Mouse (Mus musculus): Measurements from ENCODE around the gene Slc9a4.
"Not testable (repeated sequence)": the region's sequence is repeated elsewhere in the genome, so short reads cannot be mapped to it uniquely, and the experiment has no call there.

The Slc9a4 gene

DNA sequence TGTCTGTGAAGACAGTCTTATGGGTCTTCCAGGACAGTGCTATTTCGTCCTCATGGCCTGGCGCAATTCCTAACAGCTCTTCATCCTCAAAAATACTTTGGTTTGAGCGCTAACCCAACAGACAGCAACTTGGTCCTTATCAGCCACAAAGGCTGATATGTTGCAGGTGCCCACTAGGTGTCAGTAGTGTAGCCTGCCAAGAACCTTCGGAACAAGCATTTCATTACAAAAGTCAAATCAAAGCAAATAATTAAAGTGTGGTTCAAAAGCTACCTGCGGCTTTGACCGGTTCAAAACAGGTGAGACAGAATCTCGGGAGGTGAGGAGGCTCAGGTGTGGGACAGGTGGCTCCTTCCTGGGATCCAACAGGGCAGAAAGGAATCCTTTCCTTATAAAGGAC is at the start of gene Slc9a4:
TSS of gene Slc9a4 (plus strand) at position 298 of the 400 bp plus-strand sequence.
- peak; percentile 44 to 67 for DNase-seq

DNA sequence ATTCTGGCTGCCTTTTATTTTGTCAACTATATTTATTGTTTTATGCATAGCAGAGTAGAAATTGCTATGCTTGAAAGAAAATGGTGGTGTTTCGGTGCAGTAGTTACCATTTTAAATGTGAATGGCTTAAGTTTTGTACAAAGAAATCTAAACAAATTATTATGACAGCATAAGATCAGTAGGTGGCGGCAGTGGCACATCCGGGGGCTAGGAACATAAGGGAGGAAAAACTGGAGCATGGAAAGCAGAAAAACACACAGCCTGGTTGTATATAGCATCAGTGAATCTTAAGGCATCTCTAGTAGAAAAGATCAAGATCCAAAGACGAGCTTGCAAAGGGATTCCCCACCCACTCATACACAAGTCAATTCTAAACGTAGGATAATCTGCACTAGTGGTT is 42.3 kb upstream of the Slc9a4 start:
- peak in 1 of 2 experiments; percentile 15 for DNase-seq

DNA sequence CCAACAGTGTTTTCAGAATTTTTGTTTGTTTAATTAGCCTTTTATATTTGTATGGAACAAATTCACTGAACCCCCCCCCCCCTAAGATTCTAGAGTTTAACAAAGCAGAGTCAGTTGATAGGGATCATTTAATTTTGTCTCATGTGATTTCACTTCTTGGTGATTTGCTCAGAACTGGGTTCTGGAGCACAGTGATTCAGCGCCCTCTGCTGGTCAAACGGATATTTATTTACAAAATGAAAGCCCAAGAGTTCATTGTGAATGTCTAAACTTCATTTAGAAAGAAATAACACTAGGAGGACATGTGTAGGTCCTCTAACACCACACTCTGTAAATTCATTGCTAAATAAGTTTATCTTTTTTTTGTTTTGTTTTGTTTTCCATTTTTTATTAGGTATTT is 35.2 kb upstream of the Slc9a4 start:
- DNase-seq: peak; percentile 42 to 77

DNA sequence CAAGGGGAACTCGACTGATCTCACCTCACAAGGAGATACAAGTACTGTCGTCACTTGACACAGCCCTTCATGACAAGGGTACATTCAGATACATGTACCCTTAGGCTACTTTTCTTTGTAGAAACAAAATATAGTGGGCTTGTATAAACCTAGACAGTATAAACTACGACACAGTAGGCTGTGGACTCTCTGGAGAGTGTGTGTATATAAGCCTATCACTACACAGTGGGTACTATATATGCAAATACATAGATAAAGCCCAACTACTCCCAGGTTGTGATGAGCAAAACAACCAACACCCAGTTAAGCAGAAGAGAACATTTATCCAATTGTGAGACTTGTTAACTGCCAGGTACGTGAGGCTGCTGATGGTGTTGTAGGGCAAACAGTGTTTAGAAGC is 33.2 kb upstream of the Slc9a4 start:
- DNase-seq: no peak

DNA sequence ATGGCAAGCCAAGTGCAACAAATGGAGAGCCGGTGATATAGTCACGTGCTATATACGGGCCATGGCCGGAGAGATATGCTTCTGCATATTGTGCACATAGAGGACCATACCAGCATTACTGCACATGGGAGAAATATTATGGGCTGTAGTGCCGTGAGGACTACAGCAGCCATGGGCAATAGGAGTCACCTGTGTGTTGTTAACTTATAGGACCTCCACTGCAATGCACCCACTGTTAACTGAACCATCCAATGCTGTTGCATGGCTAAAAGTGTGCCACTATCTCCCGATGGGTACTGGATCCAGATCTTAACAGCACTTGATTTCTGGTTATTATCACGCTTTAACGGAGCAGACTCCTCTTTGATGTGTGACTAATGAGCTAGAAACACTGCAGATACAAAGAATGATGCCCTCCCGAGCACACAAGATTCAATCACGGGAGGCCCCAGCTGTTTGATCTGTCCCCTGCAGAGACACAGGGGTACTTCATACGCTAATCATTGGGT is 32.8 kb upstream of the Slc9a4 start:
- no peak for DNase-seq

DNA sequence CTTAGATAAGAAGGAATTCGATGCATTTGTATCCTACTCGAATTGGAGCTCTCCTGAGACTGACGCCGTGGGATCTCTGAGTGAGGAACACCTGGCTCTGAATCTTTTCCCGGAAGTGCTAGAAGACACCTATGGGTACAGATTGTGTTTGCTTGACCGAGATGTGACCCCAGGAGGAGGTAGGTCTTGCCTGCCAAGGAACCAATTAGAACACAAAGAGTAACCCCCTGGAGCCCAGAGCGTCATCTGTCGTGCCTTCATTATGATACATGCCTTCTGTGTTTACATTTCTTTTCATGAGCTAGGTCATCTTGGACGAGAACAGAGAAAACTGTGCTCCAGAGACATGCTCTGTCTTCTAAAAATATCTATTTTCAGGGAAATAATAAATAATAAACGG is 32.1 kb upstream of the Slc9a4 start:
- DNase-seq: no peak

DNA sequence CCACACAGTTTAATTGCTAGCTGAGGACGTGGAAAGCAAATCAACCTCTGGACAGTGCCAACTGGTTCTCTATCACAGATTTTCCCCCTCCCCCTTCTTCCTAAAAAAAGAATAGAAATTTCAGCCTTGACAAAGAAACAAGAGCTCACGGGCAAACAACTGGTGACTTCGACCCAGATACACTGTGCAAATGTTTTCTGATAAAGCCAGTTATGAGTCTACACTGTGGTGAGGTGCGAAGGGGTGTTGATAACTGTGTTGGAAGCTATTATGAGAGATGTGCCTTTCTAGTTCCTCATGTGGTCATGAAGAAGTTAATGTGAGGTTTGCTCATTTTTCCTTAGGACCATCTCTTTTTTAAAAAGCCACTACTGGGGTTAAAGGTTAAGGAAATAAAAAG is 10.5 kb upstream of the Slc9a4 start:
- DNase-seq: no peak

DNA sequence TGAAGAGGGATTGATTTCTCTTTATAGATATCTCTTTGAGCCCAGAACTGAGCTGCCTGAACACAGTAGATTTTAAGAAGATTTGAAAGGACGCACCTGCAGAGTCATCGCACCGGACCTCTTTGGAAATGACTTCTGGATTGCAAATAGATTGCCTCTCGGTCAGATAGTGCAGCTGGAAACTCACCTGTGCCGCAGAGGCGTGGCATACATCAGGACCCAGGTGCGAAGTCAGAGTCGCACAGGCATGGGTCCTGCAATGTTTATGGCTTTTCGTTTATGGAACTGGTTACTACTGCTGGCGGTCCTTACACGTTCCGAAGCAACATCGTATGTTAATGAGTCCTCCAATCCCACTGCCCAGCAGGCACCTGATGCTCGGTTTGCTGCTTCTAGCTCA is 388 bp downstream of the Slc9a4 start:
- no peak for DNase-seq

DNA sequence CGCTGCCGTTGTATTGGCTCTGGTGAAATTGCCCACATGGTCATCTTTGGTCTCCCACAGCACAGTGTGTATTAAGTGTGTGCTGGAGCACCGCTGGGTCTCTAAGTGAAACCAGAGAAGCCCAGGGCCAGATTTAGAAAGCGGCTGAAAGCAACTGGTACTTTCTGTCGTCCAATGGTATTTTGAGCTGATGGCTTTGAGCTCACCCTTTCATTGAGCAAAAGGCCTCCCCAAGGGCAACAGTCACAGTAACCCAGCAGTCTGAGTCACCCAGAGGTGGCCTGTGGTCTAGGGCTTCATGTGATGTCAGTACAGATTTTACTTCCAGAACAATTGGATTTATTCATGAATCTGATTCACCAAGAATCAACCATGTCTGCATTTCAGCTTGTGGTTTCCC is 6.9 kb downstream of the Slc9a4 start:
- DNase-seq: no peak

DNA sequence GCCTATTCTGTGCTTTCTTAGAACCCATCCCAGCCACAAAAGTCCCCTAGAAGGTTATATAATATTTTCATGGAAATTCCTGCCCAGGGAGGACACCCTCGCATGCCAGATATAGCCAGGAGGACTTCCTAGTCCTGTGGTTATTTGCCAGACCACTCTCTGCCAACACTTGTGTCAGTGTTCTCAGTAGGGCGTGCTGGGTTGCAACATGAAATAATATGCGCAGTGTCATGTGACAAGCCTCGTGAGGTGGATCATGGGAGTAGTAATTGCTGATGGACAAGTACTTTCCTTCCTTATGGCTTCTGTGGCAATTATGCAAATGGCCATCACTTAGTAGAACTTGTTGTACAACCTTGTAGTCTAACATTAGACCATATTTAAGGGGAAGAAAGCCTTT is 11.1 kb downstream of the Slc9a4 start:
- no peak for DNase-seq

DNA sequence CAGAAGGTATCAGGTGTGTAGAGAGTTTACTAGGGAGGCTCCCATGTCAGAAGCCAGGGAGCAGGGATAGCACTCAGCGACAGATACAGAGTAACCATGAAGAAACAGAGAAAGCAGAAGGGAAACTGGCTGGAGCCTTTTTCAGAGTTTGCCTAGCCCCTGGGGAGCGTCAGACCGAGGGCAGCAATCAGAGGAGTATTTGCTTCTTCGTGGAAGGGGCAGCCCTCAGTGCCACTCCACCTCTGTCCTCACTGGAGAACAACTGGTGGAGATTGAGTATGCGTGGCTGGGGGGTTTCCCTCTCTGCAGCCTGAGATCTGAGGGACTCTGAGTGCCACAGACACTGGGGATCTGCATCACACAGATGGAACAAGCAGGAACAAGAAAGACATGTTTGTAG is 17.9 kb downstream of the Slc9a4 start:
- no peak for DNase-seq

DNA sequence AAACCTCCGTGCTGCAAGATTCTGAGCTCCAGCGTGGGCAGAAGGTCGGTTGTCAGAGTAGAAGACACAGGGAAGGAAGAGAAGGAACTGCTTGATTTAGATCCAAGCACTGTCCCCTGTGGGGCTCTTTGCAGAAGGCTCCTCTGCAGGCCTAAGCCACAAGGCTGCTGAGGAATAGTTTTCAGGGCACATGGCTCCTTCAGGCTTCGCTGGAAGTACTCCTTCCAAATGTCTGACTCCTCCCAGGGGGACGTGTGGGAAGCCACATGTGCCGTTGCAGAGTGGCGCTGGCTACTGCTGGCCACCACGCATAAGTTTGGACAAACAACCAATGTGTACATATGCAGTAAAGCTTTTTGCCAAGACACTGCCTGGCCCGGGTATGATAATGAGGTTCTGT is 19.8 kb downstream of the Slc9a4 start:
- DNase-seq: not testable (repeated sequence)

DNA sequence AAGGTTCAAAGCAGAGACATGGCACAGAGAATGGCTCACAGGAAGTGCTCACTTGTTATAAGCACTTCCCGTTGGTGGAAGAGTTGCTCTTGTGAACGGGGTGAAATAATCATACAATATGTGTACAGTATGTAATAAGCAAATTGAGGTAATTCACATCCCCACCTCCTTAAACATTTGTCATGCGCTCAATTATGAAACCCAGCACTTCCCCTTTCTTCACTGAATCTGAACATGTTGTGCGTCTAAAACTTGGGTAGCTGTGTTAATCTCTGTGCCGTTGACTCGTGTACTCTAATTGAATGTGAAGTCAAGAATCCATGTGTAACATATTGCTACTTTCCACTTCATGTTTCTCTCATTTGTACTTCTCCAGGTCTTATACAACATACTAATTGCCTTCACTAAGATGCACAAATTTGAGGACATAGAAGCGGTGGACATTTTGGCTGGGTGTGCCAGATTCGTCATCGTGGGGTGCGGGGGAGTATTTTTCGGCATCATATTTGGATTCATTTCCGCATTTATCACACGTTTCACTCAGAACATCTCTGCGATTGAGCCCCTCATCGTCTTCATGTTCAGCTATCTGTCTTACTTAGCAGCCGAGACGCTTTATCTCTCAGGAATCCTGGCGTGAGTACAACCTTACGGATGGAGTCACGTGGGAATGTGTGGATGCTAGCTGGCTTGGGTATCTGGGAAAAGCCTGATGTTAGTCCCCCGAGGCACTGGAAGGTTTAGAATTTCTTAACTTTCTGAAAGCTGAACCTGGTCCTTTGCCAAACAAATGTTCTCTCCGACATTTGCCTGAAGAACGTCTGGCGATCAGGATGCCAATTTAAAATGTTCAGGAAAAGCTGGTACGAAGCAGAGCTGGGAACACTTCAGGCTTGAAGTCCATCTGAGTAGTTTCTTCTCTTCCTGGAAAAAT is 20.8 kb downstream of the Slc9a4 start:
- peak in 1 of 2 experiments; percentile 40 for DNase-seq

DNA sequence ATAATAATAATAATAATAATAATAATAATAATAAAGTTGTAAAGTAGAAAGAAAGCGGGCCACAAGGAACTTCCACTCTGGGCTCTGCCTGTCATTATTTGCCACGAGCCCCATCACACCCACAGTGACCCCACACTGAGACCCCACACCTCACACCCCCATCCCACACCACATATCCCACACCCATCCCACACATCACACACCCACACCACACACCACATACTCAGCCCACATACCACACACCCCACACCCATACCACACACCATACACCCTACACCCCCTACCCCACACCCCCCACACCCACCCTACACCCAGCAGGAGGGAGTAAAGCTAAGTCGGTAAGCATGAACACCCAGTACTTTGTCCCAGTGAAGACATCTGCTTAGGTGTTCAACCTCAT is 21.6 kb downstream of the Slc9a4 start:
- no peak for DNase-seq

DNA sequence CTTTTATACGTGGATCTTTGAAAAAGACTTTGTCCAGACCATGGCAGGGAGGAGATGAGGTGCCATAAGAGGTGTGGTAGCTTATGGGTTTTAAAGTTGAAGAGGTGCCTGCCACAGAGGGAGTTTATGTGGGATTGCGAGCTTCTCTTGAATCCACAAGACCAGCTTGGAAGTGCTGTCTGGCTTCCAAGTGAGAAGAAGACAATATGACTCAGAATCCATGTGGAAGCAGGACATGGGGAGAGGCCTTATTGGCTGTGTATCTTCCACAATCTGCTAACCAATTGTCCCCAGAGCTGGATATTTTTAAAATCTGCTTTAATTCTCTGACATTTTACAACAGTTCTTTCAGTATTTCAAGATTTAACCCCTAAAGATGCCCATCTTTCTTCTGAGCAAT is 33.3 kb downstream of the Slc9a4 start:
- no peak for DNase-seq

DNA sequence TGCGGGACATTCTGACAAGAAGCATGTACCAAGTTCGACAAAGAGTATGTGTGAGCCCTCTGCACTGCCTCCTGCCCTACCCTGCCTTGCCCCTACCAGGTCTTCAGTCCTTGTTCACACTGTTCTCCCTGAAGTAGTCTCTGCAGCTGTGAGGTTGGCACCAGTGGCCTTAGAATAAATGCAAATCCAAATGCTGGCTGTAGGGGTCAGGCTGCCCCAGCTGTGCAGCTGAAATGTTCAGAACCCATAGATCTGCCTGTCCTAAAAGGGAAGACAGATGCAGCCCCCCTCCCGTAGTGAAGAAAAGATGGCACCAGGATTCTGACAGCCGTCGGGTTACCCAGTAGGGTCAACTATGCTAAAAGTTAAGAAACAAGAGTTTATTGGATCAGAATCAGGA is 39.2 kb downstream of the Slc9a4 start:
- peak; percentile 16 to 61 for DNase-seq

DNA sequence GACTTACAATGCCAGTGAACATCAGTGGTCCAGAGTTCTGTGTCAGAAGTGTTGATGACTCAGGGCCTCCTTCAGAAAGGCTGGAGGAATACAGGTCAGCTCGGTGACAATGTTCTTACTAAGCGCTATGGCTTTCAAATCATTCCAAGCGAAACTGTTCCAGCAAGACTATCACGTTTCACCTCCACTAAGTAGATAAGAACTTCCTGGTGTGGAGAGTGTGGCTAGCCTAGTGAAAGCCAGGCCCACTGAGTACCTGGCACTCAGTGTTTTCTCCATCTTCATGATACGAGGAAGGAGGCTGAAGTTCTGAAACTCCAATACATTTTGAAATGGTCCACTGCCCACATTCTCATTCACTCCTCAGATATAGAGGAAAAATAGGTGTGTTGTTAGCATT is 40.0 kb downstream of the Slc9a4 start:
- DNase-seq: no peak

DNA sequence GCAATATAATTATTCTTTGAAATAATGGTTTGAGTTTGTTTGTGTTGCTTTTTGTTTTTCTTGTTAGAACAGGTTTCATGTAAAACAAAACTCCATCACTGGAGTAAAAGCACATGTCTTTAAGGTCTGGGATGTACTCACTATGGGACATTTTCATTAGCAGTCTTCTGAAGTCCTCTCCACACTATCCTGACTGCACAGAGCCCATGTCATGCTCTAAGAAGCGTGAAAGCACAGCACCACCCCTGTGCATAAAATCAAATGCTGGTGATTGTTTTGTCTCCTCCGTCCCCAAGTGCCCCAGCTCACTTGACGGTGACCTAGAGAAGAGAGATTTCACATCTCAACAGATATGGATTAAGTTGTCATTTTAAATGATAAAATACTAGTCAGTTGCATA is 45.1 kb downstream of the Slc9a4 start:
- no peak for DNase-seq

DNA sequence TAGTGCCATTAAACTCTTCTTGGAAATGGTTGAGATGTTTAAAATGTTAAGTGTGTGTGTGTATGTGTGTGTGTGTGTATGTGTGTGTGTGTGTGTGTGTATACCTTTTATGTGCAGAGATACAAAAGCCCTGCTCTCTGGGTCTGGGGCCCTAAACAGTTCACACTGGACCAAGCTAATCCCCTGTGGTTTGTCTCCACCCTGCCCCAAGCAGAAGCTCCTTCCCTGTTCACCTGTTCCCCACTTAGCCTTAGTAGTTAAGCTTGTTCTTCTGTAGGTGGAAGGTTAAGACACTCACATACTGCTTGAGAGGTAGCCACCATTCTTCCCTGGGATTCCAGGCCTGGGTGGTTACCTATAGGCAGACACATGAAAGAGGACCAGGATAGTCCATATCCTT is 47.1 kb downstream of the Slc9a4 start:
- DNase-seq: no peak

DNA sequence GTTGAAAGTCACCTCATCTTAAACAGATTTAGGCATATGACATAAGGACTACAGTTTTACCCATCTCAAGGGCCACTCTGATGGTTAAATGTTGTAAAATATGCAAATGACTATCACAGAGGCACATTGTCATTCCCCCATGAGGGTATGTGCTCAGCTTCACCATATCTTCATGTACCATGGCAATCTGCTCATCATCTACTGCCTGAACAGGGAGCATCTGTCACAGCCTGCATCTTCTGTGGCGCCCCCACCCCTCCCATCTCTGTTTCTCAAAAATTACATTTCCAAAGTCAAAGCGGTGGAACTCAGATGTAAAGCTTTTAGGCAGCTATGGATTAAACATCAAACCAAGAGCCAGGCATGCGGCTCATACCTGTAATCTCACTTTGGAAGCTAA is 48.6 kb downstream of the Slc9a4 start:
- DNase-seq: no peak

DNA sequence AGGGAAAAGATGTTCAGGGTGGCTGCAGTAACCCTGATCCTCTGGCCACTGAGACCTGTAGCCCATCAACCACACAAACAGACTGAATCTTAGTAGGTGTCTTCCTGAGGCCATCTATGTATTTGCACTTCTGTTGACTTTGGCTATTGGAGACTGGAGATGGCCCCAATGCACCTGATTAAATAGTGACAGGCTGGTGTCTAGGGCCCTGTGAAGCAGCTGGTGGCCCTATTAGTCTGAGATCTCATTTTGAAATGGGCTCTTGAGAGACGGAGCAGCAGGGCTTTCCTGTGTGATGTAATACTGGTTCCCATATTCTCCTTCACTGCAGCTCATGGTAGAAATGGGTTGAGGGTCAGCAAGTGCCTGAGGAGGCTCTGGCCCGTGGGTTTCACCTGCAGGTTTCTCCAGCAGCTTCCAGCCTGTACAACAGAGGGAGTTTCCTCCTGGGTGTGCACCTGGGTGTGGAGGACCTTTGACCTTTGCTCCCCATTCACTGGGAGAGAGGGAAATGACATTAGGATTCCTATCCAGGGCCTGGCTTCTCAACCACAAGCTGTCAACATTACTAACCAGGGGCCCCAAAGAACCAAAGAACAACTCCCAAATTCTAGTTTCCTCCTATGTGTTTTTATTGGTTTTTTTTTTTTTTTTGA is 52.7 kb downstream of the Slc9a4 start:
- DNase-seq: peak; percentile 21 to 41

DNA sequence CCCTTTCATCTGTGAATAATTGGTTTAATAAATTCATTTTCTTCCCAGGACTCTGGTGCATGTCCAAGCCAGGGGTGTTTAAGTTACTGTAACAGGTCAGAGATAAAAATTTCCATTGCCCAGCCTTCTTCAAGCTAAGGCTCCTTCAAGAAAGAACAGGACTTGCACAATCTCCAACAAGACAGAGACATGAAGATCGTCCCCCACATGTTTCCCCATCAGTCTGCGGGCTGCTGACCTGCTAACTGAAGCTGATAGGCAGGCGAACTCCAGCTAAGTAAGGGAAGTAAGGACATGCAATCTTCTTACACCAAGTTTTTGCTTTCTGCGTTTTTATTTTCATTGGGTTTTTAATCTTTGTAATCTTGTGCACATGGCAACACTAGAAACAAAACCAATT is 54.7 kb downstream of the Slc9a4 start:
- no peak for DNase-seq

DNA sequence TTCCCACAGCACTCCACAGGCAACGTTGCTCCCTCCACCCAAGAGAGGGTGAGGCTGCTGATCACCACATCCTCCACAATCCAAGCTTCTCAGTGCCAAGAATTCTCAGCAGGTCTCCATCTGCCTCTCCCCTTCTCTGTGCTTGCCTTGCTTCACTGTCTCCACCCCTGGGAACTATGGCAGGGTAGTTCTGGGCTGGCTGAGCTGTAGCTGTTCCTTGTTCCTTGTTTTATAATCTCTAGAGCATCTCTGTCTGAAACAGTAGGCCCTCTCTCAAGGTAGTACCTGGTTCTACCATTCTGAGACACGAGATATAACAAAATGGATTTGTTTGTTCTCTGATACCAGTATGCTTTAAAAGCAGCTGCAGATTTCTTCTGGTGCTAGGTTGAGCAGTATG is 68.4 kb downstream of the Slc9a4 start:
- DNase-seq: no peak
